Mouse (Mus musculus): ENCODE measurements around the gene Lrrc29. TPM values are rescaled to one million over a fixed set of nuclear protein-coding genes. Genes with fewer than 3 reads are reported as not detected.
A peak's percentile ranks its signal among the peaks of the same experiment; 100 is the strongest.

Lrrc29 gene
- polyA plus RNA-seq, 1 experiment = 1.5 TPM

DNA sequence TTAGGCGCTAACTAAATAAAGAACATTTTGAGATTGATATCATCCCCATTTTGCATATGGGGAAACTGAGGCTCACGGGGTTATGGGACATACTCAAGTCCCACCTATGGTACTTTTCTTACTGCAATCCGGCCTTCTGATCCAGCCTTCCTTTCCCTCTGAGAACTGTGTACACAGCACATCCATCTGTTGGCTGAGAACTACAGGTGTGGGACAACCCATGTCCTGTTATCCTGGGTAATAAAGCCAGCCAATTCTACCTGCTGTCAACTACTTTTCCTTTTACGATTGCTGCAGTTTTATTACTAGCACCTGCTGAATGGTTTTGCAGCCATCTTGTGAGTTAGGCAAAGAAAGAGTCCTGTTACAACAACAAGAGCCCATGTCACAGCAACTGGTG is 28.5 kb upstream of the Lrrc29 start:
- Histone ChIP-seq H3K4me3 (ENCODE audit: low read depth, low read length) (no peak overlapping the region), H3K9me3 (replicated peaks; ENCODE audit: control insufficient read depth, insufficient read depth, low read length, poor library complexity, severe bottlenecking) (no peaks in the 10 kb centered on the region), H3K4me1 (ENCODE audit: control insufficient read depth, insufficient read depth, low read length) (peaks cover 5% of the 10 kb centered on the region), H3K9ac (ENCODE audit: low read depth, poor library complexity, severe bottlenecking) (no peak overlapping the region), H3K36me3 (ENCODE audit: control insufficient read depth, insufficient read depth, low read length, poor library complexity, severe bottlenecking) (no peaks in the 10 kb centered on the region), H3K27ac (ENCODE audit: insufficient read depth, low read length) (no peak overlapping the region), H3K27me3 (ENCODE audit: control insufficient read depth, insufficient read depth, low read length, poor library complexity, severe bottlenecking) (0 out of 2 replicates have a peak, but pooled peaks cover 3% of the 10 kb centered on the region)
- no peak for TF ChIP-seq CTCF (IDR thresholded peaks at IDR 0.05; ENCODE audit: low read depth, low read length)
- TF ChIP-seq EP300 (IDR thresholded peaks at IDR 0.05; ENCODE audit: insufficient read depth, low read depth, low read length) = no peak
- TF ChIP-seq POLR2A (IDR thresholded peaks at IDR 0.05; ENCODE audit: insufficient read depth, low read length) = no peak

- peaks cover 2% of the 10 kb centered on the region for H3K4me1 ChIP-seq (ENCODE audit: control insufficient read depth, insufficient read depth, low read length)
- H3K27ac ChIP-seq (ENCODE audit: insufficient read depth, low read length) = no peak overlapping the region
- H3K9me3 ChIP-seq (replicated peaks; ENCODE audit: control insufficient read depth, insufficient read depth, low read length, poor library complexity, severe bottlenecking) = no peaks in the 10 kb centered on the region
- no peak for TF ChIP-seq POLR2A (IDR thresholded peaks at IDR 0.05; ENCODE audit: insufficient read depth, low read length)
- H3K36me3 ChIP-seq (ENCODE audit: control insufficient read depth, insufficient read depth, low read length, poor library complexity, severe bottlenecking) = no peaks in the 10 kb centered on the region
- no peak overlapping the region for H3K9ac ChIP-seq (ENCODE audit: low read depth, poor library complexity, severe bottlenecking)
- H3K27me3 ChIP-seq (ENCODE audit: control insufficient read depth, insufficient read depth, low read length, poor library complexity, severe bottlenecking) = 0 out of 2 replicates have a peak, but pooled peaks cover 3% of the 10 kb centered on the region
- H3K4me3 ChIP-seq (ENCODE audit: low read depth, low read length) = no peak overlapping the region
Measured at GRCm38 (mm10) chr8:105353583-105354135, 27.6 kb upstream of the Lrrc29 start.

DNA sequence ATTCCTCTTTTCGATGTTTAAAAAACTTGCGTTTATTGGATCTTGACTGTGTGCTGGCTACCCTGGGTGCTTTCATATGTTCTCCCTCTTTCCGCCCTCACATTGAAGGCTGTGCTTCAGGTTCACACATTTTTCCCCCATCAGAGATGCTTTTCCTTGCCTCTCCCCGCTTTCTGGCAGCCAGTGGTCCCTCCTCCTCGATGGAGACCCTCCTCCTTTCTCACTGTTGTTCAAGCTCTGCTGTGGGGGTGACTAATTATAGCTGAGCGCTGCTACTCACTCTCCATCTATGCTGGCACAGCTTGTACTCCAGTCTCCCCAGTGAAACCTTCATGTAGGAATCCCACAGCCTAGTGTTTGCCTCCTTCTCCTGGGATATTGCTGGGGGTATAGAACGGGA is 24.1 kb upstream of the Lrrc29 start:
- Histone ChIP-seq H3K9me3 (replicated peaks; ENCODE audit: control insufficient read depth, insufficient read depth, low read length, poor library complexity, severe bottlenecking) (no peaks in the 10 kb centered on the region), H3K36me3 (ENCODE audit: control insufficient read depth, insufficient read depth, low read length, poor library complexity, severe bottlenecking) (no peaks in the 10 kb centered on the region), H3K27me3 (ENCODE audit: control insufficient read depth, insufficient read depth, low read length, poor library complexity, severe bottlenecking) (0 out of 2 replicates have a peak, but pooled peaks cover 3% of the 10 kb centered on the region), H3K27ac (ENCODE audit: insufficient read depth, low read length) (no peak overlapping the region), H3K9ac (ENCODE audit: low read depth, poor library complexity, severe bottlenecking) (no peak overlapping the region), H3K4me1 (ENCODE audit: control insufficient read depth, insufficient read depth, low read length) (peaks cover 2% of the 10 kb centered on the region), H3K4me3 (ENCODE audit: low read depth, low read length) (no peak overlapping the region)
- TF ChIP-seq EP300 (IDR thresholded peaks at IDR 0.05; ENCODE audit: insufficient read depth, low read depth, low read length) (no peak), POLR2A (IDR thresholded peaks at IDR 0.05; ENCODE audit: insufficient read depth, low read length) (no peak), CTCF (IDR thresholded peaks at IDR 0.05; ENCODE audit: low read depth, low read length) (no peak)

DNA sequence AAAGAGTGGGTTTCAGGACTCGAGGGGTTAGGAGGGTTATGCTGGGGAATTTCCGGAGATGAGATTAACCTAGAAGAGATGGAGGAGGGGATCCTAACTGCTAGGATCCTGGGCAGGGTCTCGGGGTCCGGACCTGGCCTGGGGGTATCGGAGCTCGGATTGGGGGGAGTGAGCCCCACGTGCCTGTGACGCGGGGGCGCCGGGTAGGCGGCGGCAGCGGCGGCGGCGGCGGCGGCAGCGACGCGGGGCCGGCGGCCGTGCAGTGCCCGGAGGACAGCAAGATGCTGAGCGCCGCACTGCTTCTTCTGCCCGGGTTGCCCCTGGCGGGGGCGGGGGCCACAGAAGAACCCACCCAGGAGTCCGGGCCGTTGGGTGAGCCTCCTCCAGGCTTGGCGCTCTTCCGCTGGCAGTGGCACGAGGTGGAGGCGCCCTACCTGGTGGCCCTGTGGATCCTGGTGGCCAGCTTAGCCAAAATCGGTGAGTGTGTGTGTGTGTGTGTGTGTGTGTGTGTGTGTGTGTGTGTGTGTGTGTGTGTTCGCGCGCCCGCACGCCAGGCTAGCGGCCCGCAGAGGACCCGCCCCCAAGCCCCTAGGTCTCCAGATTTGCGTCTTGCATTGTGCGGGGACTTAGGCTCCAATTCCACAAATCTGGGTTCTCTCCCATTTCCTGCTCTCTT is 23.2 kb upstream of the Lrrc29 start:
- H3K27ac ChIP-seq (ENCODE audit: insufficient read depth, low read length) = no peak overlapping the region
- peak overlapping the region; percentile 82 for H3K4me3 ChIP-seq (ENCODE audit: low read depth, low read length)
- no peaks in the 10 kb centered on the region for H3K9me3 ChIP-seq (replicated peaks; ENCODE audit: control insufficient read depth, insufficient read depth, low read length, poor library complexity, severe bottlenecking)
- no peaks in the 10 kb centered on the region for H3K36me3 ChIP-seq (ENCODE audit: control insufficient read depth, insufficient read depth, low read length, poor library complexity, severe bottlenecking)
- no peaks in the 10 kb centered on the region for H3K4me1 ChIP-seq (ENCODE audit: control insufficient read depth, insufficient read depth, low read length)
- no peak for TF ChIP-seq CTCF (IDR thresholded peaks at IDR 0.05; ENCODE audit: low read depth, low read length)
- TF ChIP-seq POLR2A (IDR thresholded peaks at IDR 0.05; ENCODE audit: insufficient read depth, low read length) = no peak
- TF ChIP-seq EP300 (IDR thresholded peaks at IDR 0.05; ENCODE audit: insufficient read depth, low read depth, low read length) = no peak
- peak overlapping the region; percentile 77 for H3K9ac ChIP-seq (ENCODE audit: low read depth, poor library complexity, severe bottlenecking)
- H3K27me3 ChIP-seq (ENCODE audit: control insufficient read depth, insufficient read depth, low read length, poor library complexity, severe bottlenecking) = 0 out of 2 replicates have a peak, but pooled peaks cover 3% of the 10 kb centered on the region

- Histone ChIP-seq H3K4me1 (ENCODE audit: control insufficient read depth, insufficient read depth, low read length) (no peaks in the 10 kb centered on the region), H3K36me3 (ENCODE audit: control insufficient read depth, insufficient read depth, low read length, poor library complexity, severe bottlenecking) (no peaks in the 10 kb centered on the region), H3K4me3 (ENCODE audit: low read depth, low read length) (peak within 1 kb of the TSS; percentile 88), H3K9me3 (replicated peaks; ENCODE audit: control insufficient read depth, insufficient read depth, low read length, poor library complexity, severe bottlenecking) (no peaks in the 10 kb centered on the region), H3K9ac (ENCODE audit: low read depth, poor library complexity, severe bottlenecking) (peak within 1 kb of the TSS; percentile 81), H3K27me3 (ENCODE audit: control insufficient read depth, insufficient read depth, low read length, poor library complexity, severe bottlenecking) (0 out of 2 replicates have a peak, but pooled peaks cover 3% of the 10 kb centered on the region), H3K27ac (ENCODE audit: insufficient read depth, low read length) (peak within 1 kb of the TSS; percentile 17; the same call in 1 of the 2 replicates)
- TF ChIP-seq CTCF (IDR thresholded peaks at IDR 0.05; ENCODE audit: low read depth, low read length) = no peak
- TF ChIP-seq EP300 (IDR thresholded peaks at IDR 0.05; ENCODE audit: insufficient read depth, low read depth, low read length) = no peak
- no peak for TF ChIP-seq POLR2A (IDR thresholded peaks at IDR 0.05; ENCODE audit: insufficient read depth, low read length)
Measured at GRCm38 (mm10) chr8:105348450-105349095, 22.5 kb upstream of the Lrrc29 start, which contains the start of gene Slc9a5. Gene Slc9a5, plus strand, starts transcription at chr8:105348843.

Measured in ES-Bruce4 (cell line).